Mouse (Mus musculus) MEL (cell line): Measurements from ENCODE around the gene Trim26.

Experiments
- CTCF ChIP-seq, 3 experiments: IDR thresholded peaks in 2 of 3; conservative IDR thresholded peaks in 1 of 3; 2 replicates each; pipeline ENCODE4 v1.5.1; 2011 to 2012; ENCODE audit warnings: low read length in 3 of 3, low read depth in 2 of 3, mild to moderate bottlenecking in 2 of 3, improper control_type of control experiment in 1 of 3, inconsistent platforms in 1 of 3, mixed read lengths in 1 of 3, moderate library complexity in 1 of 3; ENCODE audit not compliant: control insufficient read depth in 1 of 3, insufficient read depth in 1 of 3, poor library complexity in 1 of 3, severe bottlenecking in 1 of 3
- POLR2A ChIP-seq, 2 experiments: IDR thresholded peaks; 2 replicates each; pipeline ENCODE4 v1.6.1; 2011 to 2012; ENCODE audit warnings: low read length in 2 of 2, mild to moderate bottlenecking in 2 of 2, control low read depth in 1 of 2, improper control_type of control experiment in 1 of 2, low read depth in 1 of 2, moderate library complexity in 1 of 2; ENCODE audit not compliant: control insufficient read depth in 1 of 2, insufficient read depth in 1 of 2, poor library complexity in 1 of 2
- POLR2AphosphoS2 ChIP-seq: IDR thresholded peaks from 2 replicates; pipeline ENCODE4 v1.6.1; 2011; ENCODE audit warnings: low read length, improper control_type of control experiment
- USF1 ChIP-seq: IDR thresholded peaks from 2 replicates; pipeline ENCODE4 v1.6.1; 2014; ENCODE audit warnings: low read depth, mild to moderate bottlenecking, inconsistent platforms, low read length, improper control_type of control experiment, moderate library complexity

DNA sequence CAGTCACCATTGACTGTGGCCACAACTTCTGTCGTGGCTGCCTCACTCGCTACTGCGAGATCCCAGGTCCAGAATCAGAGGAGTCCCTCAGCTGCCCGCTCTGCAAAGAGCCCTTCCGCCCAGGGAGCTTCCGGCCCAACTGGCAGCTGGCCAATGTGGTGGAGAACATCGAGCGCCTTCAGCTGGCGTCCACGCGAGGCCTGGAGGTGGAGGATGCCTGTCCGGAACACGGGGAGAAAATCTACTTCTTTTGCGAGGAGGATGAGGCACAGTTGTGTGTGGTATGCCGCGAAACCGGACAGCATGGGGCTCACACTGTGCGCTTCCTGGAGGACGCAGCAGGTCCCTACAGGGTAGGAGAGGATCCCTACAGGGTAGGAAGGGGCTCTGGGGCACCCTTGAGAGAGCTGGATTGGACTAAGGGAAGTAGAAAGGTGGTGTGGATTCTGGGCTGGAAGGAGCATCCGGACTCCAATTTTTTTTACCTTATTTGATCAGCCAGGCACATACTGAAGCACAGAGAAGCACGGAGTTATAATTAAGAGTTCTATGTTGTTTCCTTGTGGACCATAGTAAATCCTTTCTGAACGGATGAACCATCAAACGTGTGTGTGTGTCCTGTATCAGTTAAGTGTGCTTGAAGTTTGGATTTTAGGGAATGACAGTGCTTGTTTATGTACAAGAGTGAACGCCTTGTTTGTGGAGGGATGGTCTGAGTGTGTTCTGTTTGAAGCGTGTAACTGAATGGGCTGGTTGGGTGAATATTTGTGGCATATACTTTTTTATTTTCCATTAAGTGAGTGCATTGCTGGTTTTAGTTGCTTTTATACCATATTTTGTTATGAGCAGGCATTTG, 33.2 kb downstream of the Trim26 start:
- TF ChIP-seq CTCF (IDR thresholded peaks at IDR 0.05 in 2 of 3, conservative IDR thresholded peaks at IDR 0.05 in 1 of 3; ENCODE audit: control insufficient read depth in 1 of 3, insufficient read depth in 1 of 3, low read depth in 2 of 3, low read length in 3 of 3, poor library complexity in 1 of 3, severe bottlenecking in 1 of 3) (no peak), POLR2A (IDR thresholded peaks at IDR 0.05; ENCODE audit: control insufficient read depth in 1 of 2, insufficient read depth in 1 of 2, low read depth in 1 of 2, low read length in 2 of 2, poor library complexity in 1 of 2) (no peak), USF1 (no peak), POLR2AphosphoS2 (no peak)
